Mouse (Mus musculus) midbrain, embryonic 11.5 days (tissue): ENCODE data around the gene Leap2. TPM values are rescaled to one million over a fixed set of nuclear protein-coding genes. Genes with fewer than 3 reads are reported as not detected.

ENCODE experiments used
- ATAC-seq: fragments of 200-750 bp; cut with Nextera tagmentation; 2 replicates; pipeline ENCODE4 v1.8.0; 2017; ENCODE audit warnings: moderate TSS enrichment, moderate library complexity; ENCODE audit not compliant: low FRiP score
- DNase-seq: peaks from one replicate; pipeline ENCODE4 v3.0.0; 2015; ENCODE audit warnings: low spot score; ENCODE audit errors: missing footprints
- H3K27ac ChIP-seq: fragments of 300-500 bp; sonication (generic); 2 replicates; pipeline ENCODE4 v1.5.1; 2014; ENCODE audit warnings: low read depth, low read length
- H3K27me3 ChIP-seq: fragments of 300-500 bp; sonication (generic); 2 replicates; pipeline ENCODE4 v1.6.1; 2014; ENCODE audit warnings: mild to moderate bottlenecking, low read length, moderate library complexity, mixed read lengths; ENCODE audit not compliant: control insufficient read depth, insufficient read depth
- H3K36me3 ChIP-seq: fragments of 300-500 bp; sonication (generic); 2 replicates; pipeline ENCODE4 v1.6.1; 2014; ENCODE audit warnings: mild to moderate bottlenecking, low read length, moderate library complexity, mixed read lengths; ENCODE audit not compliant: control insufficient read depth, insufficient read depth
- H3K4me1 ChIP-seq: fragments of 300-500 bp; sonication (generic); 2 replicates; pipeline ENCODE4 v1.6.1; 2014; ENCODE audit warnings: low read length; ENCODE audit not compliant: control insufficient read depth, insufficient read depth
- H3K4me2 ChIP-seq: fragments of 300-500 bp; sonication (generic); 2 replicates; pipeline ENCODE4 v1.6.1; 2014; ENCODE audit warnings: mild to moderate bottlenecking, moderate library complexity
- H3K4me3 ChIP-seq: fragments of 300-500 bp; sonication (generic); 2 replicates; pipeline ENCODE4 v1.5.1; 2014; ENCODE audit warnings: low read depth, low read length
- H3K9ac ChIP-seq: fragments of 300-500 bp; sonication (generic); 2 replicates; pipeline ENCODE4 v1.6.1; 2014; ENCODE audit warnings: low read length
- H3K9me3 ChIP-seq: fragments of 300-500 bp; sonication (generic); 2 replicates; pipeline ENCODE4 v1.6.1; 2016; ENCODE audit warnings: low read length; ENCODE audit not compliant: control insufficient read depth
- WGBS: fragments of 180-500 bp; shearing (Covaris S2); extraction: QIAGEN DNeasy Blood & Tissue Kit; methylation state at CpG from one replicate; pipeline ENCODE4 v1.1.7; 2014; 5-methylcytosine and 5-hydroxymethylcytosine counted together
- microRNA-seq: library from miRNA; unstranded; fragments of <30 nt; microRNA quantifications from one replicate; pipeline ENCODE4, GENCODE M21; 2017
- polyA plus RNA-seq: library from polyadenylated mRNA; unstranded; fragments of >200 nt; fragmentation: Nextera tagmentation; extraction: Ambion mirVana; gene quantifications from 2 replicates; pipeline ENCODE4 v1.2.1, GENCODE M21; 2014

Gene Leap2
- polyA plus RNA-seq, 1 experiment from 2014 or later = 0.66 TPM

DNA sequence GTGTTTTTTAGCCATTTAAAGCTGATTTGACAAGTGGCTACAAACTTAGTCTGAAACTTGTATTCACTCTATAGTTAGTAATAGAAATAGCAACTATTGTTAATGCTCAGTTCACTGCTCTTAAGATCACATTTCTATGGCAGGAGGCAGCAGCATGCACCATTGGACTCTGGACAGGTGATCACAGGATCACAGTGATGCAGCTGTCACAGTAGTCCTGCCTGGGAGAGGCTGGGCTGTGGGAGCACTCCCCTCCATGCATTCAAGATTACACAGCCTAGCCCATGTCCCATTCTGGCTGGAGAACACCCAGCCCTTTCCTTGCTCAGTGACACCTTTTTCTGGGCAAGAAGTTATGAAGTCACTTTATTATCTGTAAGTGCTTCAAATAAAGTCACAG lies 4.9 kb downstream of the Leap2 start:
- no peak overlapping the region for H3K27ac ChIP-seq
- no peak for DNase-seq
- no peak overlapping the region for H3K4me3 ChIP-seq
- H3K4me1 ChIP-seq = no peaks in the 10 kb centered on the region
- H3K4me2 ChIP-seq = no peak overlapping the region
- H3K36me3 ChIP-seq = peaks cover 15% of the 10 kb centered on the region
- ATAC-seq = no peak
- H3K27me3 ChIP-seq = no peaks in the 10 kb centered on the region
- no peaks in the 10 kb centered on the region for H3K9me3 ChIP-seq
- no peak overlapping the region for H3K9ac ChIP-seq

DNA sequence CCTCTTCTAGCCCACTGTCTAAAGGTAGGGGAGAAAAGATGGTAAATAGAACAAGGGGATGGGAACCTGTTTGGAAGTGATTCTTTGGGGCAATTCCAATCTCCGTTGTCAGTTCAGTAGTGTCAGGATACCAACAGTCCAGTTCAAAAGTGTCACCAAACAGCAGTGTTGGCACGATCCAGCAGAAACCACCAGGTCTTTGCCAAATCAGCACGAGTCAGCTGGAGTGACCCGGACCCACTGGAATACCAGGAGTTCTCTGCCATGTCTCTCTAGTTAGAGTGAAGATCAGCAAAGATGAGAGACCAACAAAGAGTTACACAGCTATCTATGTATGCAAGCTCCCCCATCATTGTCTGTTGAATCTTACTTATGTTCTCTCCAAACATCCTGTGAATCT lies 9.1 kb downstream of the Leap2 start:
- Histone ChIP-seq H3K9ac (no peak overlapping the region), H3K27me3 (no peaks in the 10 kb centered on the region), H3K4me3 (no peak overlapping the region), H3K27ac (no peak overlapping the region), H3K9me3 (no peaks in the 10 kb centered on the region), H3K4me2 (no peak overlapping the region), H3K36me3 (peaks cover 26% of the 10 kb centered on the region), H3K4me1 (no peaks in the 10 kb centered on the region)
- DNase-seq (no peak), ATAC-seq (no peak)
- 95% methylated on average over 4 of the region's 4 CpGs for WGBS

DNA sequence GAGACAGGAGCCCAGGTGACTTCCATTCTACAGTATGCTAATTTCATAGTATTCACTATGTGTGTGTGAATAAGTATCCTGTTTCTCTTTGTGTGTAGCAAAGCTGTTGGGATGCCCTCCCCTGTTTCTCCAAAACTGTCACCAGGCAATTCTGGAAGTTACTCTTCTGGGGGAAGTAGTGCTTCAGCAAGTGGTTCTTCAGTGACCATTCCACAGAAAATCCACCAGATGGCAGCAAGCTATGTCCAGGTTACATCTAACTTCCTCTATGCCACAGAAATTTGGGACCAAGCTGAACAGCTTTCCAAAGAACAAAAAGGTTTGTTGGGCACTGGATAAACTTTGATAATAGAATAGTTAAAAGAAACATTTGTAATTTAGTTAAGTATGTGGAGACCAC lies 11.2 kb downstream of the Leap2 start:
- DNase-seq (no peak), ATAC-seq (no peak)
- H3K4me1 ChIP-seq = no peaks in the 10 kb centered on the region
- H3K9ac ChIP-seq = no peak overlapping the region
- H3K36me3 ChIP-seq = peaks cover 29% of the 10 kb centered on the region
- no peaks in the 10 kb centered on the region for H3K27me3 ChIP-seq
- no peak overlapping the region for H3K27ac ChIP-seq
- H3K9me3 ChIP-seq = no peaks in the 10 kb centered on the region
- H3K4me2 ChIP-seq = no peak overlapping the region
- H3K4me3 ChIP-seq = no peak overlapping the region

DNA sequence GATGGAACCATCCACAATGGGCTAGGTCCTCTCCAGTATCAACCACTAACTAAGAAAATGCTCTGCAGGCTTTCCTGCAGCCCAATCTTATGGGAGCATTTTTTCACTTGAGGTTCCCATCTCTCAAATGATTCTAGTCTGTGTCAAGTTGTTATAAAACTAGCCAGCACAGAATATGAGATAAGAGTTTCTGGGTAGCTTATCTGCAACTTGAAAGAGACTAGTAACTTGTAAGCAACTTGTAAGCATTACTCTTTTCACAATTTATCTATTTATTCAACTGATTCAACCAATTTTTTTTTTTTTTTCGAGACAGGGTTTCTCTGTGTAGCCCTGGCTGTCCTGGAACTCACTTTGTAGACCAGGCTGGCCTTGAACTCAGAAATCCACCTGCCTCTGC lies 19.3 kb downstream of the Leap2 start:
- H3K9me3 ChIP-seq = no peaks in the 10 kb centered on the region
- ATAC-seq (no peak), DNase-seq (no peak)
- 92% methylated on average over 1 of the region's 1 CpGs for WGBS
- H3K27ac ChIP-seq = no peak overlapping the region
- H3K9ac ChIP-seq = no peak overlapping the region
- H3K36me3 ChIP-seq = peaks cover 21% of the 10 kb centered on the region; the same call in 1 of the 2 replicates
- no peak overlapping the region for H3K4me2 ChIP-seq
- H3K4me3 ChIP-seq = no peak overlapping the region
- no peaks in the 10 kb centered on the region for H3K4me1 ChIP-seq
- H3K27me3 ChIP-seq = no peaks in the 10 kb centered on the region

DNA sequence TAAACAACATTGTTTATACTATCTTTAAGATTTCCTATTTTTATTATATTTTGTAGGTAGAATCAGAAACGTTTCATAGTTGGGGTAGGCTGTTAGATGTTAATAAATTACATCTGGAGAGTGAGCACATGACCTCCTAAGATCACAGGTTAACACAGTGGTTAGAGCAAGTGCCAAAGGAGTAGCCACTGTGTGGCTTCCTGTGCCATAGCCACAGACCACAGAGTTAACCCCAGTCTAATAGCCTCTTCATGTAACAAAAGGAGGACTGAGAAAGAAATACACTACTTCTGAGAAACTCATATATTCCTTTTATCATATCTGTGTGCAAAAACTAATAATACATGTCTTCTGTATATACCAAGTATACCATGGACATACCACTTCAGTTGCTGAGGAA lies 29.1 kb downstream of the Leap2 start:
- Histone ChIP-seq H3K27ac (no peak overlapping the region), H3K4me1 (no peaks in the 10 kb centered on the region), H3K9me3 (no peaks in the 10 kb centered on the region), H3K4me3 (no peak overlapping the region), H3K36me3 (peaks cover 8% of the 10 kb centered on the region; the same call in 1 of the 2 replicates), H3K27me3 (no peaks in the 10 kb centered on the region), H3K9ac (no peak overlapping the region), H3K4me2 (no peak overlapping the region)
- DNase-seq (no peak), ATAC-seq (no peak)
- 93% methylated on average over 1 of the region's 1 CpGs for WGBS

DNA sequence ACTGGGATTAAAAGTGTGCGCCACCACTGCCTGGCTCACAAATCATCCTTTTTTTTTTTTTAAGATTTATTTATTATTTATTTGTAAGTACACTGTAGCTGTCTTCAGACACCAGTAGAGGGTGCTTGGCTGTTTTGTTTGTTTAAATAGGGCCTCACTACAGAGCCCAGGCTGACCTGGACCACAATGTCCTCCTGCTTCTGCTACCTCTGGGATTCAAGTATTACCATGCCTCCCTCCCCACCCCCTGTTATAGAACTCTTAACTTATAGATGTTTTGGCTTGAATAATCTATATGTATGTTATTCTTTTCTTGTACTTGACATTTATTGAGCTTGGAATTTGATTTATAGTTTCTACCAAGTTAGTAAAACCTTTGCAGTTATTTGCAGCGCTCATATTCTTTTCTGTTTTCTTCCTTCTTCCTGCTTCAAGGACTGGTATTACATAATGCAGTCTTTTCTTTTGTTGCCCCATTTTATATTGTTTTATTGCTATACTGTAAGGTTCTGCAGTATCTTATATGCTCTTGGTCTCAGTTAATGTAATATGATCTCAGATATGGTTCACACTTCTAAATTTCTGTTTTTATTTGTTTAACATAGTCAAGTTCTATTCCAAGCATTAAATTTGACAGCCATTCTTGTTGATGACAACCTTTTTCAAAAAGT lies 39.1 kb downstream of the Leap2 start:
- no peaks in the 10 kb centered on the region for H3K27me3 ChIP-seq
- no peaks in the 10 kb centered on the region for H3K9me3 ChIP-seq
- H3K27ac ChIP-seq = no peak overlapping the region
- H3K4me2 ChIP-seq = no peak overlapping the region
- H3K9ac ChIP-seq = no peak overlapping the region
- no peaks in the 10 kb centered on the region for H3K4me1 ChIP-seq
- peaks cover 7% of the 10 kb centered on the region; the same call in 1 of the 2 replicates for H3K36me3 ChIP-seq
- H3K4me3 ChIP-seq = no peak overlapping the region
- 99% methylated on average over 2 of the region's 2 CpGs for WGBS
- DNase-seq = no peak
- no peak for ATAC-seq

DNA sequence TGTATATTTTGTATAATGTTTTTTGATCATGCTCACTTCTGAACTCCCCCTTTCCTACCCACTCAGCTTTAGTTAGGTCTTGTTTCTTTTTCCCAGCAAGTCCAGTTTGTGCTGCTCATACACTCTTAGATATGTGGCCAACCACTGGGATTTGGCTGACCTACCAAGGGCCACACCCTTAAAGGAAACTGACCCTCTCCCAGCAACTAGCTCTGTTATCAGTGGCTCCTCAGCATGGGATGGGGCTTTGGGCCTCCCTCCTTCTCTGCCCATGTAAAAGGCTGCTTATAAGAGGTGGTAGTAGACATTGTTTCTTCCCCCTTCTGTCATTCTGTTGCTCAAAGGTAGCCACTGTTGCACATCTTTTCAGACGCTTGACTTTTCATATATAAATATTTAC lies 44.1 kb downstream of the Leap2 start:
- H3K36me3 ChIP-seq = peaks cover 6% of the 10 kb centered on the region; the same call in 1 of the 2 replicates
- 83% methylated on average over 1 of the region's 1 CpGs for WGBS

More for the DNA sequence above, 44.1 kb downstream of the Leap2 start:
- H3K4me2 ChIP-seq = no peak overlapping the region
- ATAC-seq (no peak), DNase-seq (no peak)
- no peak overlapping the region for H3K9ac ChIP-seq
- H3K9me3 ChIP-seq = no peaks in the 10 kb centered on the region
- H3K27me3 ChIP-seq = no peaks in the 10 kb centered on the region
- H3K4me1 ChIP-seq = no peaks in the 10 kb centered on the region
- no peak overlapping the region for H3K27ac ChIP-seq
- no peak overlapping the region for H3K4me3 ChIP-seq

Small RNA genes lying within 50 kb of the gene (microRNA-seq; reads per million reads assigned to microRNA genes)
- gene Mir6920 = not detected

Other genes starting within 250 kb of the Leap2 start
- gene Hspa4, start 122.7 kb downstream of the Leap2 start, polyA plus RNA-seq = 111 and 117 TPM in 2 replicates
- gene Zcchc10, start 98.5 kb downstream of the Leap2 start, polyA plus RNA-seq = 26.9 and 27.3 TPM in 2 replicates
- gene Aff4, start 72.3 kb downstream of the Leap2 start, polyA plus RNA-seq = 43.5 and 43.7 TPM in 2 replicates
- gene Uqcrq, start 7.7 kb upstream of the Leap2 start, polyA plus RNA-seq = 590 and 635 TPM in 2 replicates
- 2.3 and 3.6 TPM in 2 replicates for gene Gdf9, start 7.9 kb upstream of the Leap2 start, polyA plus RNA-seq
- not detected in 2 replicates for gene Gm10447, start 33.9 kb upstream of the Leap2 start, polyA plus RNA-seq
- 1.6 and 1.9 TPM in 2 replicates for gene Shroom1, start 34.0 kb upstream of the Leap2 start, polyA plus RNA-seq
- gene Gm9837, start 47.3 kb upstream of the Leap2 start, polyA plus RNA-seq = not detected in 2 replicates
- gene Gm9945, start 57.0 kb upstream of the Leap2 start, polyA plus RNA-seq = 0.15 TPM in 1 of 2 replicates, not detected in the other
- gene Sowaha, start 57.1 kb upstream of the Leap2 start, polyA plus RNA-seq = 0.05 and 0.15 TPM in 2 replicates
- gene Sept8, start 96.1 kb upstream of the Leap2 start, polyA plus RNA-seq = 11.6 and 14.9 TPM in 2 replicates
- 87.9 and 96.4 TPM in 2 replicates for gene Kif3a, start 144.2 kb upstream of the Leap2 start, polyA plus RNA-seq
- 1.7 and 3.1 TPM in 2 replicates for gene Il4, start 195.5 kb upstream of the Leap2 start, polyA plus RNA-seq
- not detected in 2 replicates for gene Il13, start 211.5 kb upstream of the Leap2 start, polyA plus RNA-seq